Mouse (Mus musculus) bone marrow macrophage, adult 2 months (primary cell): ENCODE results near the gene Antxr1.

Source experiments
- CTCF ChIP-seq: IDR thresholded peaks from 2 replicates; pipeline ENCODE4 v1.5.1; 2012; ENCODE audit warnings: low read depth, mild to moderate bottlenecking, low read length, moderate library complexity
- POLR2A ChIP-seq: IDR thresholded peaks from 2 replicates; pipeline ENCODE4 v1.6.1; 2012; ENCODE audit warnings: mild to moderate bottlenecking, low read depth, low read length, borderline replicate concordance

DNA sequence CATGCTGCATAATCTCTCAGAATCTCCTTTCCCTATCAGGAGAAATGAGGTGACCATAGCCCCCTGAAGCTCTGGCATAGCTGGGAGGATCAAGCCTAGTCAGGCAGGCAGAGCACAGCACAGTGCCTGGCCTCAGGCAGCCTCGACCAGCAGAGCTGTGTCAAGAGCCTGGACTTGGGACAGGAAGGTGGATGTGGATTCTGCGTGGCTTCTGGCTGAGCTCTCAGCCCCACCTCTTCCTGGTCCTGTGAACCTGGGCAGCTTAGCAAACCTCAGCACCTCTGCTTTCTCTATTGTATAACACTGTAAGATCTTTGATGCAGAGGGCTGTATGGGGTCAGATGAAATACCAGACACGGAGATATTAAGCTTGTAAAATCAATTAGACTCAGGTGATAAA, 61.8 kb downstream of the Antxr1 start:
- no peak for TF ChIP-seq POLR2A
- no peak for TF ChIP-seq CTCF
